Mouse (Mus musculus) hindbrain, embryonic 16.5 days (tissue): ENCODE results near the gene Mlph. TPM values are rescaled to one million over a fixed set of nuclear protein-coding genes. Genes with fewer than 3 reads are reported as not detected.

ENCODE experiments used
- ATAC-seq: fragments of 200-750 bp; cut with Nextera tagmentation; 2 replicates; pipeline ENCODE4 v1.8.0; 2017; ENCODE audit warnings: moderate TSS enrichment, moderate library complexity
- H3K27ac ChIP-seq: fragments of 300-500 bp; sonication (generic); 2 replicates; pipeline ENCODE4 v1.5.1; 2014; ENCODE audit warnings: low read depth, mild to moderate bottlenecking, control low read depth, low read length, moderate library complexity
- H3K27me3 ChIP-seq: fragments of 300-500 bp; sonication (generic); replicated peaks from 2 replicates; pipeline ENCODE4 v1.6.1; 2014; ENCODE audit warnings: low read length; ENCODE audit not compliant: control insufficient read depth, insufficient read depth
- H3K36me3 ChIP-seq: fragments of 300-500 bp; sonication (generic); 2 replicates; pipeline ENCODE4 v1.6.1; 2014; ENCODE audit warnings: mild to moderate bottlenecking, low read length, moderate library complexity, mixed read lengths; ENCODE audit not compliant: control insufficient read depth, insufficient read depth
- H3K4me1 ChIP-seq: fragments of 300-500 bp; sonication (generic); 2 replicates; pipeline ENCODE4 v1.6.1; 2014; ENCODE audit warnings: low read depth, low read length; ENCODE audit not compliant: control insufficient read depth, insufficient read depth
- H3K4me2 ChIP-seq: fragments of 300-500 bp; sonication (generic); 2 replicates; pipeline ENCODE4 v1.6.1; 2014; ENCODE audit warnings: mild to moderate bottlenecking, low read length, control low read depth, moderate library complexity
- H3K4me3 ChIP-seq: fragments of 300-500 bp; sonication (generic); 2 replicates; pipeline ENCODE4 v1.5.1; 2014; ENCODE audit warnings: mild to moderate bottlenecking, low read length, control low read depth, moderate library complexity
- H3K9ac ChIP-seq: fragments of 300-500 bp; sonication (generic); 2 replicates; pipeline ENCODE4 v1.6.1; 2014; ENCODE audit warnings: low read depth, mild to moderate bottlenecking, control low read depth, low read length, moderate library complexity
- H3K9me3 ChIP-seq: fragments of 300-500 bp; sonication (generic); 2 replicates; pipeline ENCODE4 v1.6.1; 2014; ENCODE audit warnings: mild to moderate bottlenecking, low read length, moderate library complexity; ENCODE audit not compliant: control insufficient read depth
- WGBS: fragments of 180-500 bp; shearing (Covaris S2); extraction: QIAGEN DNeasy Blood & Tissue Kit; methylation state at CpG from one replicate; pipeline ENCODE4 v1.1.7; 2014; 5-methylcytosine and 5-hydroxymethylcytosine counted together
- polyA plus RNA-seq: library from polyadenylated mRNA; unstranded; fragments of >200 nt; fragmentation: Nextera tagmentation; extraction: Ambion mirVana; gene quantifications from 2 replicates; pipeline ENCODE4 v1.2.1, GENCODE M21; 2015

Mlph gene
- 0.14 and 0.18 TPM in 2 replicates for polyA plus RNA-seq

GRCm38 (mm10) chr1:90914948-90915569, at the start of gene Mlph:
TSS of gene Mlph (plus strand) at chr1:90915085.
- peak; percentile 63; the same call in 1 of the 2 replicates for ATAC-seq
- no peaks in the 10 kb centered on the region for H3K27me3 ChIP-seq
- H3K4me3 ChIP-seq: peak within 1 kb of the TSS; percentile 16; the same call in 1 of the 2 replicates
- H3K9me3 ChIP-seq: peaks cover 7% of the 10 kb centered on the region
- H3K27ac ChIP-seq: no peak within 1 kb of the TSS
- peak within 1 kb of the TSS; percentile 57 for H3K4me2 ChIP-seq
- H3K4me1 ChIP-seq: peaks cover 8% of the 10 kb centered on the region
- H3K36me3 ChIP-seq: no peaks in the 10 kb centered on the region
- H3K9ac ChIP-seq: no peak within 1 kb of the TSS
- WGBS: 9% methylated on average over 18 of the region's 18 CpGs

DNA sequence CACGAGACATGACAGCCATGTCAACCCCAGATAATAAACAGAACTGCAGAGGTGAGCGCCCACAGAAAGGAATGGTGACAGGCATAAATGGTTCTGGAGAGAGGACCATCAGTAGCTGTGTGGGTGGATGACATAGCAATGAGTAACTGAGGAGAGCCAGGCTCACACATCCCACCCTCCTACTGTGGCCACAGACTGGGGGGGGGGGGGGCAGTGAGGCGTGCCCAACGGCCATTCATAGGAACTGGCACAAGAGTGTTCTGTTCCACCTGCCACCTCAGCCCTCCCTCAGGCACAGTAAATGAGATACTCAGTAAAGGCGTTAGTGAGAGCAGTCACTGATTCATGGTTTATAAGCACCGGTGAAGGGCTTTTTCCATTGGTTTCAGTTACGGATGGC, 48.2 kb upstream of the Mlph start:
- Histone ChIP-seq H3K4me2 (no peak overlapping the region), H3K27me3 (no peaks in the 10 kb centered on the region), H3K9me3 (no peaks in the 10 kb centered on the region), H3K36me3 (no peaks in the 10 kb centered on the region), H3K4me1 (no peaks in the 10 kb centered on the region), H3K27ac (no peak overlapping the region), H3K4me3 (no peak overlapping the region), H3K9ac (no peak overlapping the region)
- whole genome bisulfite sequencing: 83% methylated on average over 7 of the region's 7 CpGs
- ATAC-seq: no peak

DNA sequence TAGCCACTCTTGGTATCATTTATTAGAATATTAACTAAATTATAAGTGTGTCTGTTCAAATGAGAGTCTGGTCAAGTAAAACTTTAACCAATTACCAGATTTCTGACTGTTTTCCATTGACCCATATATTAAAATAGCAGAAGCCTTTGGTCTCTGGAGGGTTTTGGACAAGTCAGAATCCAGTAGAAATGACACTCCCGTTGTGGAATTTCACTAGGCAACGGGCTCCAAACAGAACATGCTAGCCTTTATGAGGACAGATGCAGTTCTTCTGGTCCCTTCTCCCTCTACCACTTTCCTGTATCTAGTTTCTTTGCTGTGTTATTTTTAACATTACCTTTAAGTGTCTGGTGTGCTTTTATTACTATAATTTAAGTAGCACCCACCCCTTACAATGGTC, 44.3 kb upstream of the Mlph start:
- 83% methylated on average over 2 of the region's 2 CpGs for WGBS
- H3K27ac ChIP-seq: no peak overlapping the region
- H3K4me2 ChIP-seq: no peak overlapping the region
- no peak overlapping the region for H3K9ac ChIP-seq
- no peaks in the 10 kb centered on the region for H3K4me1 ChIP-seq
- no peak overlapping the region for H3K4me3 ChIP-seq
- H3K9me3 ChIP-seq: no peaks in the 10 kb centered on the region
- H3K36me3 ChIP-seq: no peaks in the 10 kb centered on the region
- H3K27me3 ChIP-seq: no peaks in the 10 kb centered on the region
- ATAC-seq: no peak

DNA sequence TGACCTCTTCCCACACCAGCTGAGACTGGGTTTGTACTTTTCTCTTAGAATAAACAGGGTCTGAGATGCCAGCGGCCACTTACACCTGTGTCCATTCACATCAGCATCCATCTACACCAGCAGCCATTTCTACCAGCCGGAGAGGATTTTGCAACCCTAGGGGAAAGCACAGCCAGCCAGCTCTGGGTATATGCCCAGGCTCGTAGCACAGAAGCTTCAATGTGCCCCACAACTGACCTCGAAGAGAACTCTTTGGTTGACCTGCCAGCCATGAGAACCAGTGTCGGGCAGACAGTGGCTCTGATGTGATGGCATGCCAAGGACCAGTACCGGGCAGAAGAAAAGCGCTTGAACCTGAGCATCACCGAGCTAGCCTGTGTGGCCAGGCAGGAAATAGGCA, 39.5 kb upstream of the Mlph start:
- no peak overlapping the region for H3K9ac ChIP-seq
- no peak overlapping the region for H3K27ac ChIP-seq
- no peak for ATAC-seq
- no peaks in the 10 kb centered on the region for H3K27me3 ChIP-seq
- no peaks in the 10 kb centered on the region for H3K4me1 ChIP-seq
- WGBS: 89% methylated on average over 8 of the region's 8 CpGs
- no peaks in the 10 kb centered on the region for H3K36me3 ChIP-seq
- no peaks in the 10 kb centered on the region for H3K9me3 ChIP-seq
- H3K4me2 ChIP-seq: no peak overlapping the region
- H3K4me3 ChIP-seq: no peak overlapping the region

DNA sequence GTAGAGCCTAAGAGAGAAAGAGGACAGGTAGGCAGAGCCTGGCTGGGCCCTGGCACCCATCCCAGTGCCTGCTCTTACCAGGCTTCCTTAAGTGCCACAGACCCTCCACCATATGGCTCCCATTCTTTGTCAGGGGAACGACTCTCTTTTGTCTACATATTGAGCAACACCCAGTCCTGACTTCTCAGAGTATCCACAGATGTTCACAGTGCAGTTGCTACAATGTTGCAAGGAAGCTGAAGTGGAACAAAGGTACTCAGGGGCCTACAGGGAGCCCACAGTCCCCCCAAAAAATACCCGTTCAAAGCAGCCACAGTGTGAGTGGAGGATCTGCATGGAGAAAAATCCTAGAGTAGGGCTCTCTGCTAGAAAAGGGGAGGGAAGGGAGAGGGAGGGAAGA, 38.9 kb upstream of the Mlph start:
- Histone ChIP-seq H3K36me3 (no peaks in the 10 kb centered on the region), H3K27me3 (no peaks in the 10 kb centered on the region), H3K4me1 (no peaks in the 10 kb centered on the region), H3K4me3 (no peak overlapping the region), H3K27ac (no peak overlapping the region), H3K9me3 (no peaks in the 10 kb centered on the region), H3K9ac (no peak overlapping the region), H3K4me2 (no peak overlapping the region)
- WGBS: 46% methylated on average over 2 of the region's 2 CpGs
- ATAC-seq: no peak

DNA sequence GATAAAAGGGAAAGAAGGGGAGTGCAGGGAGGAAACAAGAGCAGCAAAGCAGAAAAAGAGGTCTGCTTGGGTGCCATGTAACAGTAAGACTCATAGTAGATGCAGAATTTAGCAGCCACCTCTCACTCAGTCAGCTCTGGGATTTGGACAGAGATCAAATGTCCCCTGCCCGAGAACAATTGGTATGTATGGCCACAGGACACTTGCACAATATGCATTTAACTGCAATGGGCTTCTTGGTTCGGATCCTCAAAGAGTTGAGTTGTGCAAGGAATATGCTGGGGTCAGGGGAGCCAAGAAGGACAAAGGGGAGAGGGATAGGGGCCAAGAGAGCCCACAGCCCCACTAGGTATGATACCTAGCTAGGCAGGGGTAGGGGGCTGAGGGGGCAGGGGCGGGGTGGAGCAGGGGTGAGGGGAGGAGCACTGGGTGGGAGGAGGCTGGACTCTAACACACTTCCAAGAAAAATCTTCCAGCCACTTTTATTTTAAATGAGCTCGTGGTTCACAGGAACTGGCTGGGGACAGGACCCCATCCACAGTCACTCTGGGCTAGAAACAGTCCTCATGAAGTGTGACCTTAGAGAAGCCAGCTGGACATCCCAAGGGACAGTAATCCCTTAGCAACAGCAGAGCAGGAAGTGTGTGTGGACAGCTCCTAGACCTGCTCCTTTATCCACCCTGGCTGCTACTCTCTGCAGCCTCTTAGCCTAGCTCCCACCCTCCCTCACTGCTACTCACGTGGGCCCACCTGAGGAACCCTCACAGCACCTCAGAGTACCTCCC, 38.2 kb upstream of the Mlph start:
- H3K4me1 ChIP-seq: no peaks in the 10 kb centered on the region
- WGBS: 65% methylated on average over 5 of the region's 5 CpGs
- ATAC-seq: no peak
- no peaks in the 10 kb centered on the region for H3K27me3 ChIP-seq
- H3K4me3 ChIP-seq: no peak overlapping the region
- no peak overlapping the region for H3K9ac ChIP-seq
- no peaks in the 10 kb centered on the region for H3K36me3 ChIP-seq
- H3K4me2 ChIP-seq: no peak overlapping the region
- H3K9me3 ChIP-seq: no peaks in the 10 kb centered on the region
- no peak overlapping the region for H3K27ac ChIP-seq

DNA sequence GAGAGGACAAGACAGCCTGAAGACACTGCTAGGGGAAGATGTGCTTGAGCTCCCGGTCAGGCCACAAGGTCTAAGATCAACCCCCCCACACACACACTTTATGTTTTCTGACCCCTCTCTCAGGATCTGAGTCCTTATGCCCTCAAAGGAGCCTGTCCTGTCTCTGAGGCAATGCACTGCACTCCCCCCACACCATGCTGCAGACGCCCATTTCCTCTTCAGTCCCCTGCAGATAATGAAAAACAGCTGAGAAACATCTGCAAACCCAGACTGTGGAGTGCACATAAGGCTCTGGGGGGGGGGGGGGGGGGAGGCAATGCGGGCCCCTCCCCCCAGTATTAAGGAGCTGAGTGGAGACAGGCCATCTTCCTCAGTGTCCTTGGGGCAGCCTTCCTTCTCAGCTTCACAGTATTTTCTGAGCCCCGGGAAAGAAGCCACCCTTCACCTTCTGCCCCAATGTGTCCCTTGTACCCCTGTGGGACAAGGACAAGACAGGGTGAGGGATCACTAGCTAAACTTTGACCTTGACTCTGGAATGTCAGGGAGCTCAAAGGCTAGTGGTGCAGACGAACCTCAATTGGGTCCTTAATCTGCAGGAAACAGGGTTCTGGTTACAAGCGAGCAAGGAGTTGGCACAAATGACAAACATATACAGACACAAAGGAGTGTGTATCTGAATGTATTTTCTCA, 29.0 kb upstream of the Mlph start:
- no peak overlapping the region for H3K4me2 ChIP-seq
- H3K4me1 ChIP-seq: no peaks in the 10 kb centered on the region
- 76% methylated on average over 6 of the region's 6 CpGs for WGBS
- H3K4me3 ChIP-seq: no peak overlapping the region
- H3K9ac ChIP-seq: no peak overlapping the region
- H3K36me3 ChIP-seq: no peaks in the 10 kb centered on the region
- no peaks in the 10 kb centered on the region for H3K9me3 ChIP-seq
- no peak overlapping the region for H3K27ac ChIP-seq
- no peaks in the 10 kb centered on the region for H3K27me3 ChIP-seq
- no peak for ATAC-seq

- Histone ChIP-seq H3K4me3 (no peak overlapping the region), H3K27me3 (no peaks in the 10 kb centered on the region), H3K4me1 (peaks cover 2% of the 10 kb centered on the region), H3K9ac (no peak overlapping the region), H3K9me3 (no peaks in the 10 kb centered on the region), H3K4me2 (no peak overlapping the region), H3K27ac (no peak overlapping the region), H3K36me3 (no peaks in the 10 kb centered on the region)
- no peak for ATAC-seq
- WGBS: 74% methylated on average over 3 of the region's 3 CpGs
These were observed 20.4 kb upstream of the Mlph start for GRCm38 (mm10) chr1:90894521-90894920.

DNA sequence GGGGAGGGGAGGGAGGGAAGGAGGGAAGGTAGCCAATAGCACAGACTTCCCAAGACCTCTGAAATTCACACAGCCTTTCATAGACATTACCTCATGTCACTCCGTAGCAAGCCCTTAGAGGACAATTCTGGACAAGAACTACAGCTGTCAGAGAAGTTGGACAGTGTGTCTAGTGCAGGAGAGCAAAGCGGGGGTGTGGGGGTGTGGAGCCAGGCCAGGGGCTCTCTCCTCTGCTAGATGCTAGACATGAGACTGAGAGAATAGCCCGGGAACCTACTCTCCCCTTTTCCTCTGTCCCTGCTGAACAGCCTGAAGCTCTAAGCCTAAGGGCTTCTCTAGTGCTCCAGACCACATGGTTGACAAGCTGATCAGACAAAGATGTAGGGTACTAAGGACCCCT, 19.9 kb upstream of the Mlph start:
- 96% methylated on average over 3 of the region's 3 CpGs for WGBS

More for the DNA sequence above, 19.9 kb upstream of the Mlph start:
- Histone ChIP-seq H3K27me3 (no peaks in the 10 kb centered on the region), H3K4me1 (peaks cover 2% of the 10 kb centered on the region), H3K4me2 (no peak overlapping the region), H3K4me3 (no peak overlapping the region), H3K9ac (no peak overlapping the region), H3K9me3 (no peaks in the 10 kb centered on the region), H3K36me3 (no peaks in the 10 kb centered on the region), H3K27ac (no peak overlapping the region)
- no peak for ATAC-seq
